Mouse (Mus musculus): Measurements from ENCODE around the gene Ctsd.

DNA sequence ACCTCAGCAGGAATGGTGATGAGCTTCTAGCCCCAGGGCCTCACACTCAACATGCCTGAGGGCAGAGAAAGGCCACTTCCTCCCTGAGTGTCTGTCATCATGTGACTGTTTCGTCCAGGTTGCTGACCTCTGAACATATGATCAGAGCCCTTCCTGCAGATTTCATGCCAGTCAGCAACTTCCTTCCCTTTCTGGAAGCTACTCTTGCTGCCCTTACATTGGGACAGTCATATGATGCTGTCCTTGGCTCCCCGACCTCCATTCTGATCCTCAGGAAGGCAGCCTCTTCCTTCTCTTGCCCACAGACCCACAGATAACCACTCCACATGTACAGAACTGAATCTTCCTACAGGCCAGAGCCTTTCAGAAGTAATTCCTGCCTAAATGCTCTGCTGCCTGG lies 10.2 kb upstream of the Ctsd start:
- TF ChIP-seq POLR2A (IDR thresholded peaks at IDR 0.05; ENCODE audit: insufficient read depth, low read depth, low read length) (no peak), CTCF (IDR thresholded peaks at IDR 0.05; ENCODE audit: insufficient read depth, low read depth, low read length) (no peak)
